Comparison of ENCODE assay signal across 8 mouse cellular contexts in genomic region chr5:89883051-89883907, GRCm38 (mm10). TPM values are rescaled to one million over a fixed set of nuclear protein-coding genes. Genes with fewer than 3 reads are reported as not detected.
DNase-seq lines count a peak whose midpoint lies in the region; ATAC-seq and TF ChIP-seq lines count a peak whose summit lies in the region.

Adamts3 (minus strand) TSS chr5:89883334.

- H3K79me2 ChIP-seq in MEL (ENCODE audit: control insufficient read depth, insufficient read depth, low read length, poor library complexity): peaks cover 14% of the 10 kb centered on the region

- H3K27ac ChIP-seq in MEL (ENCODE audit: control insufficient read depth, low read depth, low read length): peak within 1 kb of the TSS; percentile 97
- H3K27ac ChIP-seq in cerebellum, adult 2 months (ENCODE audit: insufficient read depth, low read length): no peak within 1 kb of the TSS
- H3K27ac ChIP-seq in forebrain, postnatal 0 days (ENCODE audit: low read depth, low read length): peak within 1 kb of the TSS; percentile 84
- H3K27ac ChIP-seq in neural tube, embryonic 13.5 days (replicated peaks): peak within 1 kb of the TSS; percentile 64

- intact Hi-C loops in heart, postnatal 25 days (cut with DNase I): loop anchor here (5.0 kb wide), 1 partner anchor 41 kb away; no protein-coding TSS in a partner anchor

- peak within 1 kb of the TSS; percentile 99 for H3K9ac ChIP-seq in MEL (ENCODE audit: control insufficient read depth, low read depth, low read length, poor library complexity, severe bottlenecking)
- peak within 1 kb of the TSS; percentile 75 for H3K9ac ChIP-seq in forebrain, postnatal 0 days
- peak within 1 kb of the TSS; percentile 84 for H3K9ac ChIP-seq in neural tube, embryonic 13.5 days

- no peaks in the 10 kb centered on the region for H3K27me3 ChIP-seq in MEL (ENCODE audit: control insufficient read depth in 1 of 2, insufficient read depth in 2 of 2, low read length in 2 of 2)
- H3K27me3 ChIP-seq in cerebellum, adult 2 months (ENCODE audit: control insufficient read depth, insufficient read depth, low read length): 0 out of 2 replicates have a peak, but pooled peaks cover 1% of the 10 kb centered on the region
- H3K27me3 ChIP-seq in forebrain, postnatal 0 days (ENCODE audit: insufficient read depth, low read length): no peaks in the 10 kb centered on the region
- no peaks in the 10 kb centered on the region for H3K27me3 ChIP-seq in neural tube, embryonic 13.5 days

- peak; percentile 84 for ATAC-seq in forebrain, postnatal 0 days
- ATAC-seq in neural tube, embryonic 13.5 days (ENCODE audit: low read depth): peak; percentile 93

- no peak for TF ChIP-seq CTCF in MEL (IDR thresholded peaks at IDR 0.05 in 2 of 3, conservative IDR thresholded peaks at IDR 0.05 in 1 of 3; ENCODE audit: control insufficient read depth in 1 of 3, insufficient read depth in 1 of 3, low read depth in 2 of 3, low read length in 3 of 3, poor library complexity in 1 of 3, severe bottlenecking in 1 of 3)
- no peak for TF ChIP-seq CTCF in cerebellum, adult 2 months (IDR thresholded peaks at IDR 0.05; ENCODE audit: borderline replicate concordance, insufficient read depth, low read depth, low read length)
- TF ChIP-seq CTCF in forebrain, postnatal 0 days (IDR thresholded peaks at IDR 0.05; ENCODE audit: low read depth): 0 out of 2 replicates have a peak, but pooled peaks have one; percentile 5

- peaks cover 4 to 21% of the 10 kb centered on the region in 2 experiments; a peak in 3 of 4 replicates for H3K36me3 ChIP-seq in MEL (ENCODE audit: control insufficient read depth in 1 of 2, insufficient read depth in 2 of 2, low read length in 2 of 2)
- H3K36me3 ChIP-seq in forebrain, postnatal 0 days (ENCODE audit: insufficient read depth): no peaks in the 10 kb centered on the region
- H3K36me3 ChIP-seq in neural tube, embryonic 13.5 days: no peaks in the 10 kb centered on the region

- H3K4me3 ChIP-seq in MEL (ENCODE audit: control insufficient read depth in 1 of 2, insufficient read depth in 1 of 2, low read depth in 2 of 2, low read length in 2 of 2): peak within 1 kb of the TSS; percentile 74 to 93
- peak within 1 kb of the TSS; percentile 39 for H3K4me3 ChIP-seq in cerebellum, adult 2 months (replicated peaks; ENCODE audit: insufficient read depth, low read depth, low read length)
- H3K4me3 ChIP-seq in forebrain, postnatal 0 days (ENCODE audit: low read depth, low read length): peak within 1 kb of the TSS; percentile 81
- peak within 1 kb of the TSS; percentile 77 for H3K4me3 ChIP-seq in neural tube, embryonic 13.5 days

- no peaks in the 10 kb centered on the region for H3K9me3 ChIP-seq in MEL (replicated peaks; ENCODE audit: insufficient read depth, low read length)
- no peaks in the 10 kb centered on the region for H3K9me3 ChIP-seq in forebrain, postnatal 0 days (ENCODE audit: low read length)
- H3K9me3 ChIP-seq in neural tube, embryonic 13.5 days: no peaks in the 10 kb centered on the region

- DNase-seq in MEL (ENCODE audit: low read depth, low spot score): peak; percentile 67
- peak; percentile 38 to 57 for DNase-seq in cerebellum, adult 2 months
- DNase-seq in forebrain, postnatal 0 days: peak; percentile 78
- peak; percentile 17 for DNase-seq in heart, postnatal 25 days (ENCODE audit: low spot score)
- DNase-seq in kidney, postnatal 4 days: peak; percentile 71 to 76
- peak; percentile 29 to 41 for DNase-seq in lung, adult 18-20 months
- peak; percentile 23 for DNase-seq in thymus, postnatal 25 days

- peaks cover 4 to 14% of the 10 kb centered on the region in 2 experiments for H3K4me1 ChIP-seq in MEL (ENCODE audit: control insufficient read depth in 1 of 2, insufficient read depth in 2 of 2, low read length in 2 of 2)
- H3K4me1 ChIP-seq in cerebellum, adult 2 months (ENCODE audit: control insufficient read depth, insufficient read depth, low read length): no peaks in the 10 kb centered on the region
- H3K4me1 ChIP-seq in forebrain, postnatal 0 days (ENCODE audit: insufficient read depth): peaks cover 7% of the 10 kb centered on the region; the same call in 1 of the 2 replicates
- peaks cover 26% of the 10 kb centered on the region for H3K4me1 ChIP-seq in neural tube, embryonic 13.5 days (replicated peaks)

- TF ChIP-seq RAD21 in MEL (IDR thresholded peaks at IDR 0.05; ENCODE audit: low read depth, low read length): no peak

- peak in 1 of 2 experiments; percentile 2; a peak in 1 of 4 replicates for TF ChIP-seq EP300 in MEL (IDR thresholded peaks at IDR 0.05; ENCODE audit: low read depth in 1 of 2, low read length in 2 of 2)

- peak in 1 of 2 experiments; percentile 51; a peak in 1 of 4 replicates for TF ChIP-seq POLR2A in MEL (IDR thresholded peaks at IDR 0.05; ENCODE audit: control insufficient read depth in 1 of 2, insufficient read depth in 1 of 2, low read depth in 1 of 2, low read length in 2 of 2, poor library complexity in 1 of 2)
- no peak for TF ChIP-seq POLR2A in cerebellum, adult 2 months (IDR thresholded peaks at IDR 0.05; ENCODE audit: borderline replicate concordance, insufficient read depth, low read length)

- 2% methylated on average over 68 of the region's 78 CpGs for WGBS in cerebellum, adult 2 months
- WGBS in forebrain, postnatal 0 days: under 1% methylated on average over 60 of the region's 78 CpGs
- under 1% methylated on average over 77 of the region's 78 CpGs for WGBS in neural tube, embryonic 13.5 days

- peak within 1 kb of the TSS; percentile 96 for H3K4me2 ChIP-seq in forebrain, postnatal 0 days (ENCODE audit: low read depth)
- peak within 1 kb of the TSS; percentile 100 for H3K4me2 ChIP-seq in neural tube, embryonic 13.5 days

TF ChIP-seq in MEL, 35 proteins besides CTCF, POLR2A, EP300 and RAD21:
- TF ChIP-seq USF2 (IDR thresholded peaks at IDR 0.05; ENCODE audit: borderline replicate concordance in 1 of 2, insufficient read depth in 1 of 2, low read depth in 1 of 2, low read length in 2 of 2) (no peak), MXI1 (IDR thresholded peaks at IDR 0.05; ENCODE audit: low read depth, low read length) (no peak), TCF12 (IDR thresholded peaks at IDR 0.05; ENCODE audit: low read depth, low read length) (peak; percentile 26; the same call in 1 of the 2 replicates), ETS1 (IDR thresholded peaks at IDR 0.05; ENCODE audit: low read depth, low read length) (no peak), SMC3 (IDR thresholded peaks at IDR 0.05; ENCODE audit: low read depth, low read length) (no peak), TBP (IDR thresholded peaks at IDR 0.05; ENCODE audit: low read depth, low read length) (peak; percentile 2; the same call in 1 of the 2 replicates), ZMIZ1 (IDR thresholded peaks at IDR 0.05; ENCODE audit: low read depth, low read length) (0 out of 2 replicates have a peak, but pooled peaks have one; percentile 45), UBTF (IDR thresholded peaks at IDR 0.05; ENCODE audit: borderline replicate concordance, insufficient read depth, low read depth, low read length) (peak; percentile 68; the same call in 1 of the 2 replicates), E2F4 (IDR thresholded peaks at IDR 0.05; ENCODE audit: borderline replicate concordance, low read depth, low read length) (no peak), CHD1 (IDR thresholded peaks at IDR 0.05; ENCODE audit: low read depth, low read length) (no peak), MAZ (IDR thresholded peaks at IDR 0.05; ENCODE audit: low read depth, low read length) (peak; percentile 69; the same call in 1 of the 2 replicates), NELFE (IDR thresholded peaks at IDR 0.05; ENCODE audit: low read depth, low read length) (peak; percentile 68), JUND (IDR thresholded peaks at IDR 0.05; ENCODE audit: low read depth, low read length) (no peak), USF1 (IDR thresholded peaks at IDR 0.05; ENCODE audit: low read depth, low read length) (no peak), ZC3H11A (IDR thresholded peaks at IDR 0.05; ENCODE audit: low read depth, low read length) (no peak), POLR2AphosphoS2 (IDR thresholded peaks at IDR 0.05; ENCODE audit: low read length) (no peak), SIN3A (IDR thresholded peaks at IDR 0.05; ENCODE audit: low read length) (no peak; the same call in 1 of the 2 replicates), GATA1 (IDR thresholded peaks at IDR 0.05; ENCODE audit: low read depth, low read length) (no peak)

RNA-seq across cellular contexts. Expression of gene Adamts3, which starts in this region (rescaled TPM):
- 11.4 and 13.6 TPM in 2 replicates for total RNA-seq in MEL (2012; rRNA removed)
- polyA plus RNA-seq in MEL (2012; ENCODE audit: insufficient read depth in 1 of 2, insufficient read length in 2 of 2, low read depth in 1 of 2, low replicate concordance in 2 of 2, missing spikeins in 1 of 2): 10 to 100 TPM in 1 of 2 experiments, not detected in 1; 15.7 TPM
- polyA plus RNA-seq in cerebellum, adult 2 months (2012; rRNA removed): 10.9 and 11.4 TPM in 2 replicates
- 27.0 and 32.2 TPM in 2 replicates for total RNA-seq in forebrain, postnatal 0 days (2014; rRNA removed)
- polyA plus RNA-seq in forebrain, postnatal 0 days (2015; fragmentation: Nextera tagmentation; extraction: Ambion mirVana): 5.3 and 5.8 TPM in 2 replicates
- 1 to 10 TPM; 6.9 to 8.1 TPM for total RNA-seq in heart, postnatal 25 days (2021)
- 7.5 and 8.4 TPM in 2 replicates for polyA plus RNA-seq in neural tube, embryonic 13.5 days (2015; fragmentation: Nextera tagmentation; extraction: Ambion mirVana)

Comparison
In these comparisons a context has a peak if more than half of its experiments do, and no peak if none do; other contexts are left out.
1. DNase-seq: peak in every context shown above with its lines; median percentile 78 in forebrain, postnatal 0 days; 74 in kidney, postnatal 4 days; 67 in MEL; 48 in cerebellum, adult 2 months; 35 in lung, adult 18-20 months; 23 in thymus, postnatal 25 days; 17 in heart, postnatal 25 days.